Mouse (Mus musculus) CD4-positive helper T cell, adult 2 months (primary cell): Measurements from ENCODE around the gene 6030458C11Rik.

ENCODE experiments used
- DNase-seq: peaks from one replicate; pipeline ENCODE4 v3.0.0-alpha.2; 2012; ENCODE audit warnings: low read depth, missing footprints, low spot score

6030458C11Rik gene

DNA sequence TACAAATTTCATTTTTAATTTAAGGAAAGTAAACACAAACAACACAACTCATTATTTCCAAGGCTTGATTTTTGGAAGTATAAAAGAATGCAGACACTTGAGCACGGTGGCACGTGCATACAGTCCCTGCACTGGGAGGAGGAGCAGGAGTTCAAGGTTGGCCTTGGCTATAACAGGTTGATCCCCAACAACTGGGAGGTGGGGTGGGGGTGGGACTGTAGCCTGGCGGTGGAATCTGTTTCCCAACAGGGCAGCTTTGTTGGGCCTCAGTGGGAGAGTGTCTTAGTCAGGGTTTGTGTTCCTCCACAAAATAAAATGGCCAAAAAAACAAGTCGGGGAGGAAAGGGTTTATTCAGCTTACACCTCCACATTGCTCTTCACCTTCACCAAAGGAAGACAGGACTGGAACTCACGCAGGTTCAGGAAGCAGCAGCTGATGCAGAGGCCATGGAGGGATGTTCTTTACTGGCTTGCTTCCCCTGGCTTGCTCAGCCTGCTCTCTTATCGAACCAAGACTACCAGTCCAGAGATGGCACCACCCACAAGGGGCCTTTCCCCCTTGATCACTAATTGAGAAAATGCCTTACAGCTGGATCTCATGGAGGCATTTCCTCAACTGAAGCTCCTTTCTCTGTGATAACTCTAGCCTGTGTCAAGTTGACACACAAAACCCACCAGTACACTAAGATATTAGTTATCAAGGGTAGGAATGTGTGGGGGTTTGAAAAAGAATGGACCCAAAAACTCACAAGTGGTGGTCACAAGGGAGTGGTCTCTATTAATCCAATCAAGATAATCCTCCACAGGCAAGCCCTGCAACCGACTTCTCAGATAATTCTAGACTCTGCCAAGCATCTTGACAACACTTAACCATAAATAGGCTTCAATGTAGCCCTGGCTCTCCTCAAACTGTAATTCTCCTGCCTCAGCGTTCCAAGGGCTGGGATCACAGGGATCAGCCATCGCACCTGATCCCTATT, 1.7 kb downstream of the 6030458C11Rik start:
- no peak for DNase-seq

DNA sequence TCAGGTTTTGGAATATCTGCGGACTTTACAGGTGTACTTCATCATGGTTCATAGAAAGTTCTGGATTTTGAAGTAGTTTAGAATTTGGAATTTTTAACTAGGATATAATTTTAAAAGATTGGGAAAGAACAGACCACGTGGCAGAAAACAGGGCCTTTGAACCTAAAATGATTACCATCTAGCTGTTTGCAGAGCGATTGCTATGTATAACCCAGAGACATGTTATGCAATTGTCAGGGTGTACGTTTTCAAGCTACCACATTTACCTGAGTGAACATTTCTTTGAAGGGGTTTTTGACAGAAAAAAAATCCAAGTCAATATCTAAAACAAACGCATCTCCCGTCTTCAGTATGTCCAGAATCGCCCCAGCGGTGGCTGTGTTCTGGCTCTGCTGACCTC, 6.9 kb downstream of the 6030458C11Rik start:
- DNase-seq, result no peak

DNA sequence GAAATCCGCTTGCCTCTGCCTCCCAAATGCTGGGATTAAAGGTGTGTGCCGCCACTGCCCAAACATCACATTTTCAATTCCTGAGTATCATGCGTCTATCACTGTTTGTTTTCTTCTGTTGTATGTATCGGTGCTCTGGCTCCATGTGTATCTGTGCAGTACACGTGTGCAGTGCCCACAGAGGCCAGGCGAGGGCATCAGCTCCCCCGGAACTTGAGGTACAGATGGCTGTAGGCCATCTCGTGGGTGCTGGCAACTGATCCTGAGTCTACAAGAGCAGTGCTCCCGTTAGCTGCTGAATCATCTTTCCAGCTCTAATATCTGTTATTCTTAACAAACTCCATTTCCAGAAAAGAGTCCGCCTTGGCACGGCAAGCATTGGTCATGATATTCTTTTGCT, 11.8 kb downstream of the 6030458C11Rik start:
- DNase-seq, result no peak

DNA sequence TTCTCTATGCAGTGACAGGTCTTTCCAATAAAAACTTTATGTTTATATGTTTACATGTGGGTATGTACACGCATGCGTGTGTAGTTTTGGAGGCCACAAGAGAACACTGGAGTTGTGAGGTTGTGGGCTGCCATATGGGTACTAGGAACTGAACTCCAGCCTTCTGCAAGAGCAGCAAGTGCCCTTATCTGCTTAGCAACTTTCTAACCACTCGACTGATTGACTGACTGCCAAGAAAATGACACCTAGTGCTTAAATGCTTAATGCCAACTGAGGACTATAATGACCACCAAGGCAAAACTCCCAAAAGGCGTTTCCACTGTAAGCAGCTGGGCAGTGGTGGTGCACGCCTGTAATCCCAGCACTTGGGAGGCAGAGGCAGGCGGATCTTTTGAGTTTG, 15.1 kb downstream of the 6030458C11Rik start:
- DNase-seq, result no peak

DNA sequence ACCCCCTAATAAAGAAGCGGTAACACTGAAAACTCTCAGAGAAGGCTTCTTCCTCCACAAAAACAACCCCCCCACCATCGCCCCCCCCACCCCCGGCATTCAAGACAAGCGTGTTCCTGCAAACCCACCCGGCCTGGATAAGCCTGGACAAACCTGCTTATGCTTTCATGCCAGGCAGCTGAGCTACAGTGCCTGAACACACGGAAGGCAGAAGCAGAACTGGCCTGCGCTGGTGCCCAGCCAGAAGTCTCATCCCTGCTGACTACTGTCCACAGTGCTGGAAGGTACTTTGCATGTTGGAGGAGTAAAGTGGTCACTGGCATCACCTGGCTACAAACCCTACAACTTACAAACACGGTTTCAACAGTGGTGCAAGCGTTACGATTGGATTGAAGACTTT, 17.4 kb downstream of the 6030458C11Rik start:
- DNase-seq, result no peak

DNA sequence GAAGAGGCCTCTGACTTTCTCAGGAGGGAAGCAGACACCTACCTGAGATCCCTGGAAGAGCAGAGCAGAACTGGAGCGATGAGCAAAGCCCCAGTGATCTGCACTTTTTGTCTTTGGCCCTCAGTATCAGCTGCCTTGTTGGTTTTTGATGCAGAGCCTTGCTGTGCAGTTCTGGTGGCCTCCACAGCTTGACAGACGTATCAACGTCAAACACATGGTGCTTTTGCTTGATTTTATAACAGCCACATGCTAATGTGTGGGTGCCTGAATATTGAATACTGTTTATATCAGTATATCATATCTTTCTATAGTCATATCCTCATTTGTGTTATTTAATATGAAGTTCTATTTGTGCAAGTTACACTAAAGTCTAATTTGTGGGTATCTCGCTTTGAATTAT, 19.4 kb downstream of the 6030458C11Rik start:
- no peak for DNase-seq

DNA sequence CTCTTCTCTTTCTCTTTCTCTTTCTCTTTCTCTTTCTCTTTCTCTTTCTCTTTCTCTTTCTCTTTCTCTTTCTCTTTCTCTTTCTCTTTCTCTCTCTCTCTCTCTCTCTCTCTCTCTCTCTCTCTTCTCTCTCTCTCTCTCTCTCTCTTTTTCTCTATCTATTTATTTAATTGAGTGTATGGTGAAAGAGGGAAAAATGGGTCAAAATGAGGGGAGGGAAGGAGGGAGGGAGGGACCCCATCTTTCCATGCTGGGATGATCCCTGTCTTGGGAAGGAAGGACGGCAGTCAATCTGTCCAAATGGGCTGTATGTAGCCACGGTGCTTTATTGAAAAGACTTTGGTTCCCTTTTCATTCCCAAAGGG, 23.3 kb downstream of the 6030458C11Rik start:
- DNase-seq, result peak; percentile 9

DNA sequence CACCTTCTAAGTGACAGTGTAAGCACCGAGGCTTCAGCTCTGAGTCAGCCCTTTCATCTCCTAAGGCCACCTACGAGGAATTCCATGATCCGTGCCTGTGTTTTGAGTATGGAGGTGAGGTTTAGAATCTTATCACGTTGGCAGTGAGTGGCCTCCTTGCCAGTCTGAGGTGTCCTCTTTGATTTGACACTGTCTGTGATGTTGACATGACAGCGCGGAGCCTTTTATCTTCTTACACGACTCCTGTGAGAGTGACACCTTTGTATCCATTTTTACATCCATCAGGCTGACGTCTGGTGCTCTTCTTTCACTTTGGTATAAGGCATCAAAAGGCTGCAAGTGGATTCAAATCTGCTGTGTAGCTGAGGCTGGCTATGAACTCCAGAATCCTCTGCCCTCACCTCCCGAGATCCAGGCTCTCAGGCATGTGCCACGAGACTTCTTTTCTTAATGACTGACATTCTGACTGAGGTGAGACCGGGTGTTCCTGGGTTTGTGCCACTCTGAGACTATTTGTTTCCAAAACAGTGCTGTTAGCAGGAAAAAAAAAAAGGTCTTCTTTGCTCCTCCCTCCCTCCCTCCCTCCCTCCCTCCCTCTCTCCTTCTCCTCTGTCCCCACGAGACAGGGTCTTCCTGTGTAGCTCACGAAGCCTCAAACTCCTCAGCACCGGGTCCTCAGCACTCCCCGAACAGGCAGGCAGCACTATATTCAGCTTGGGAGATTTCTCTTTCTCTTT, 23.9 kb downstream of the 6030458C11Rik start:
- DNase-seq, result peak; percentile 65

DNA sequence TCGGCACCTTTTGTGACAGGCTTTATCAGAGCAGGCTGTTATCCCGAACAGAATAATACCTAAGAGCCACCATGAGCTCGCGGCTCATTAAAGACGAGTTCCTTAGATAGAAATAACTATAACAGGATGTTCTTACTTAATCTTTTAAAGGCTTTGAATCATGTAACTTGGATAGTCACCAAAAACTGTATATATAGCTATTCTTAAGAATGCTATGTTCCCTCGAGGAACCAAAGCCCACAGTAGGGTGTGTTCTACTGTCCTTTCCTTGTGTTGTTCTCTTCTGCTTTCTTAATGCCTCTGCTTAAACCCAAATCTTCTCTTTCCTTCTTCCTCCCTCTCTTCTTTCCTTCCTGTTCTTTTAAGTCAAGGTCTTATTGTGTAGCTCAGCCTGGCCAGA, 26.4 kb downstream of the 6030458C11Rik start:
- DNase-seq, result no peak

DNA sequence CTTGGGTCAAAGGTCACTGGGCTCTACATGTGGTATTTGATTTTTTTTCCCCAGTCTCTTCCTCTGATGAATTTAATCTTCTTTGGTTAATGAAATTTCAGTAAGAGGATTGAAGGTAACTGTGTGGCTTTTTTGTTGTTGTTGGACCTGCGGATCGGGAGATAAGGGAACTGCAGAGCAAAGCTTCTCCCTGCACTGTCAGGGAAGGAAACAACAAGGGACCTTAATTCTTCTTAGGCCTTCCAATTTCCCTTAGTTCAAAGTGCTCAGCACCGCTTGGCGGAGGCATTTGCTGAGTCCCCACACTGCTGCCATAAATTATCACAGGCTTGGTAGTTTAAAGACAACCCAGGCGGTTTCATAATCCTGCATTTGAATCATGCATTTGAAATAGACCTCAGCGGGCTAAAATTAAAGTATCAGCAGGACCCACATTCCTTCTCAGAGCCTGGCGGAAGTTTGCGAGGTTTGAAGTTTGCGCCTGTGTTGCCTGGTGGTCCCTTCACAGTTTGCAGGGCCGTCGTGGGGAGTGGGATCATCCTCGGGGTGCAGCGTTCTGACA, 28.5 kb downstream of the 6030458C11Rik start:
- no peak for DNase-seq

DNA sequence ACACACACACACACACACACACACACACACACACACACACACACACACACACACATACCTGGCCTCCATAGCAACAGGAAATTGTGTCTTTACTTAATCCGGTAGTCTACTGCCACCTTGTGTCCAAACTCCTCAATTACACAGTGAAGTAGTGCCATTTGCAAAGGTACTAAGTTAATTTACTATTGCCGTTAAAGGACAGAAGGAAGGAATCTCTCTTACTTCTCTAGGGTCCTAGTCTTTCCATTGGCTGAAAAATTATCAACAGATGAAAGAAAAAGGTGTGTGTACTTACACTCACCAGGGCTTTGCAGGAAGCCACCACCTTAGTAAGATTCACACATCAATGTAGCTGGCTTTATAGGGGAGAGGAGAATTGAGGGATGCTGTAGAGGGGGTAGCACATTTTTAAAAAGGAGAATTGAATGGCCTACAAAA, 29.0 kb downstream of the 6030458C11Rik start:
- DNase-seq, result peak; percentile 86

DNA sequence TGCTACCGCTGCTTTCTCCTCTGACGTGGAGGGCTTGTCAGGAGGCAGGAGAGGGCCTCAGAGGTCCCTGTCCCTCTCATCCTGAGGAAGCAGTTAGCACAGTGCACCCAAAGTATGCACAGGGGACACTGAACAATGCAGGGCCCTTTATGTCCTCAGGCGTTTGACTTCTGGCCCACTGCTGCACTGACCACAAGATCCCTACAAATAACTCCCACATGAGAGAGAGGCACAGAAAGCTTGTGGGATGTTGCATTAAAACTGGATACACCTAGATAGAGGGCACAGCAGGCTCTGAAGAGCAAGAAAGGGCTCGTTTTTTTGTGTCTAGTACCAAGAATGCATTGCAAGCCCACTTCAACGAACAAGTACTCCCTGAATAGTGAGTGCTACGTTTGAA, 30.1 kb downstream of the 6030458C11Rik start:
- DNase-seq, result no peak

DNA sequence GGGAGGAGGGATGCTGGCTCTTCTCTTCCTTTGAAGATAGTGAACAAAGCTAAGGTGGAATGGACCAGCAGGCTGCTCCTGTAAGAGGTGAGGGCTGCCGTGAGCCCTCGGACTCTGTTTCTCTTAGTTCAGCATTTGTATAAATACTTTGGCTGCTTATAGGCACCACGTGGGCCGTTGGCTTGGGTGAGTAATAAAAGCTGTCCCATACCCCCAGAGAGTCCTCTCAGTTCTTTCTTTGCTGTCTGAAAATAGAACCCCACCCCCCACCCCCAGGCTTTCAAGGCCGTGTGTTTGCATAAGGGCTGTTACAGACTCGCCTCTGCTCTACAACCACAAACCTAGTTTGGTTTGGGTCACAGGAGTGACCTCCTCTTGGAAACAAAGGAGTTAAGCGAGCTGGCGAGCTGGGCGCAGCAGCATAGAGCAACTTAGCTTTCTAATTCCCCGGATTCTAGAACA, 35.0 kb downstream of the 6030458C11Rik start:
- DNase-seq, result no peak

DNA sequence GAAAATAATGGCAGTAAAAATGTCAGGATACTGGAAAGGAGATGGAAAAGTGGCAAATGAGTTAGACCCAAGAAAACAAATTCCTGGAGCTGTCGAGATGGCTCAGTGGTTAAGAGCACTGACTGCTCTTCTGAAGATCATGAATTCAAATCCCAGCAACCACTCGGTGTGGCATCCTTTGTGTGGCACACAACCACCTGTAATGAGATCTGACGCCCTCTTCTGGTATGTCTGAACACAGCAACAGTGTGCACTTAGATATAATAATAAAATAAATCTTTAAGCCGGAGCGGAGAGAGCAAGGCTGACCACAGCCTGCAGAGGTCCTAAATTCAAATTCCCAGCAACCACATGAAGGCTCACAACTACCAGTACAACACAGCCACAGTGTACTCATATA, 35.9 kb downstream of the 6030458C11Rik start:
- DNase-seq, result no peak

DNA sequence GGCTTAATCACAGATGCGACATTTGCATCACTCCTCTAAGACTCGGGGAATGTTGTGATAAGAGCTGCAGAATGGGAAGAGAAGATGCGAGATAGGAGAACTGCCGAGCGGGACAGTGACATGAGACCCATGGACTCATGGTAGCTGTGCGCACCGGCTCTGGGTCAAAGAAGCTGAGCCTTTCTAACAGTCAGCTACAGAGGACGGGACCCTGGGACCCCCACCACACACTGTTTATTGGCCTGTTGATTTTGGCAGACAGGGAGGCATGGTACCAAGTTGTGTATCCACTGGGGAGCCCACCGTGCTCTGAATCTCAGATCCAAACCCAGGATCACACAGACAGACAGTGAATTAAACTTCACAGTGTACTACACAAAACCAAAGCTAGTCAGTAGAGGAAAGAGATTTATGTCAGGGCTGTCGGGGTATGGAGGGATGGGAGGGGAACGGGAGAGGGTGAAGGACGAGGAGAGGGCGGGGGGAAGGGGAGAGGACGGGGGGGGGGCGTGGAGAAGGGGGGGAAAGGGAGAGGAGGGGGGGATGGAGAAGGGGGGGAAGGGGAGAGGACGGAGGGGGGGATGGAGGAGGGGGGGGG, 42.6 kb downstream of the 6030458C11Rik start:
- no peak for DNase-seq

DNA sequence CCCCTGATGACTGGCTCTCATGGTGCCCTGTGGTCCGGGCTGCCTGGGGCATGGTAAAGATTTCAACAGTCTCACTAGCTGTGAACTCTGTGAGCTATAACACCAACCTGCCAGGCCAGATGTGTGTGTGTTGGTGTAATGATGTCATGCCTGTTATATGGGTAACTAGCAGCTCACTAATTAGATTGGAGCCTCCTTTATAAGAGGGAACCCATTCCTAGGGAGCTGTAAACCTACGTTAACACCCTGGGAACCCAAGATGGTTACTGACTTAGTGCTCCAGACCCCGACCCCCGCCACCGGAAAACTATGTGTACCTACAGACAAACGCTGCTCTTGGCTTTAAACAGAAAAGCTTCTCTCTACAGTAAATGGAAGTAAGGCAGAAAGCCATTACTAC, 43.2 kb downstream of the 6030458C11Rik start:
- no peak for DNase-seq

DNA sequence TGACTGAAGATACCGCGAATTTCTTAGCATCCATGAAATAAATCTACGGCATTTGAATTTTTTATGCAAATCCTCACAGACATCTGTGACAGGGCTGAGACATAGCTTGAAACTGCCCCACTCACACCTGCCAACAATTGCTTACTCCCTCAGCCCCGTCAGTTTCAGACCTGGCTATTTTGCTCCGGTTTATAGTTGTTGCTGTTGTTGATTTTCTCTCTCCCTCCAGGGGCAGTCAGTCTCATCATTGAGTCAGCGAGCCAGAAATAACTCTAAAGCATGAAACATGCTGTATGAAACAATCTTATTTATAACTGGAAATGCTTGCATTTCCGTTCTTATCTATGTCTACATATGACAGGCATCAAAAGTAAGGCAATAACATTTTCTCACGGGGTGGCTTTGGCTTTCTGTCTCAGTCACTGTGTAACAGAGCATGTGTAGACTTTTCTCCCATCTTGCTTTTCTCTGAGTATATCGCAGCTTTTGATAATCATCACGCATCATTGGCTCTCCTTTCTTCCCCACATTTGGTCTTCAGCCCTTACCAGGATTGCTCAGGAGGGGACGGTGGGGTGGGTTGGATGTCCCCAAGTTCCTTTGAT, 50.2 kb downstream of the 6030458C11Rik start:
- no peak for DNase-seq

DNA sequence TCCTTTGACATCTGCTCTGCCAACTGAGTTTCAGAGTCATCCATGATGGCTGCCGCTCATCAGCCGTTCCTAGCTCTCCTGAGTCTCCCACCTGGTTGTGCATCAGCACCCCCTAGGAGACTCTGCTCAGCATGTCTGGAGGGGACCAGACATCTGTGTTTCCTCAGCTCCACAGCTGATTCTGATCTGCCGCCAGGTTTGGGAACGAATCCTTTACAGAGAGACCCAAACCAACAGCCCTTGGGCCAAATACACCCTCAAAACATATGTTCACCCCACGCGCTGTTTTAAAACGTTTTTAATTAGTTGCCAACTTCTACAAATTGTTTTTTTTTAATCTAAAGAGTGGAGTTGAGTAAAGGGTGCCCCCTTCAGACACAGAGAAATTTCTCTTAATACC, 53.5 kb downstream of the 6030458C11Rik start:
- DNase-seq, result no peak

DNA sequence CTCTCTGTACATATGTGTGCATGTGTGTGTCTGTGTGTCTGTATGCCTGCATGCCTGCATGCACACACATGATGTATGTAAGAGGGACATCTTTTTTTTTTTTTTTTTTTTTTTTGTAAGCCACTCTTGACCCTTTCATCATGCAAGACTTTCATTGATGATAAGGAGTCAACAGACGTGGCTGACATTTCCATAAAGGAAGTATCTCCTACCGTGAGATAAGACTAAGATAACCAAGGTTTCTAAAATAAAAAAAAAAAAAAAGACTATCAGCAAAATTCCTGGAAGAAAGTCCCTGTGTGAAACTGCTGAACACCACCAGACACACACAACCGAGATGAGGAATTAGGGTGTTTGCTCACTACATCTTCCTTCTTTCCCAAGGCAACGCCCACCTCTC, 57.6 kb downstream of the 6030458C11Rik start:
- DNase-seq, result no peak

DNA sequence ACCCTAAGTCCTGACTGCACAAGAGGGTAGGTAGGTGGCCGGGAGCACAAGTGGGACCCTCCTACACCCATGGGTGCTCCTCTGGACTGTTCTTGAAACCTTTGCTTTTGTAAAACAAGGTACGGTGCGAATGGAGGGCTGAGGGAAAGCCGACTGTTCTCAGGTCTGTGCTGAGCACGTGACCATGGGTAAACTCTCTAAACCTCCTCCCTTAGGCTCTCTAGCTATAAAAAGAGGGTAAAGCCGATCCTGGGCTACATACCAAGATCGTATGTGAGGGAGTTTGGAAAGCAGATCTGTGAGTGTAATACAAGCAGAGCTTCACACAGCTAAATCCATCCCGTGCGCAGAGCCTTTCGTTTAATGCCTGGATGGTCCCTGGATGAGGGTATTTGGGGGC, 61.3 kb downstream of the 6030458C11Rik start:
- no peak for DNase-seq

DNA sequence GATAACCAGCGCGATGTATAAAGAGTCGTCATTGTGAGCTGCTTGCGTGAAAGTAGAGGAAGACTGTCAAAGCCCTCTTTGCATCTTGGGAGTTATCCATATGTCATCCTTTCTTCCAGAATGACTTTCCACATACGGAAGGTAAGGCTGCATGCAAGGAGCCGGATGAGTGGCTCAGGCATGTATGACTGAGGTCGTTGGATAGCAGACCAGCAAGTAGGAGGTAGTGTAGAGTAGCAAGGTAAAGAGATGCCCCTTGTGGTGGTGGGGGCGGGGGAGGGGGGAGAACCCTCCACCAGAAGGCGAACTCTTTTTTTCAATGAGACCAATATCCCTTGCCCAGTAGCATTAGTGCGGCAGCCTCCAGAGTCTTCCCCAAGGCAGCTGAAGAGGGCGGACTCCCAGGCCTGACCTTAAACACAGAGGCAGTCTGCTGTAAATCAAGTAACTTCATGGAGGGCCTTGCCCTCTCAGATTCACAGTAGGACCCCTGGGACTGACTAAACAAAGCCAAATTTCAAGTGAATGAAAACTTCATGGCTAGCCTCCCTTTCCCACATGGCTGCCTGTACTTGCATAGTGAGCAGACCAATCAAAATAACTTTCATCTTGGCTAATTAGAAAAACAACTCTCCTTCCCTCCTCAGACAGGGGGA, 62.1 kb downstream of the 6030458C11Rik start:
- DNase-seq, result no peak
